Mouse (Mus musculus) lung, postnatal 0 days (tissue): ENCODE measurements around the gene Hax1. TPM values are rescaled to one million over a fixed set of nuclear protein-coding genes. Genes with fewer than 3 reads are reported as not detected.

Source experiments
- ATAC-seq: fragments of 200-750 bp; cut with Nextera tagmentation; 2 replicates; pipeline ENCODE4 v1.8.0; 2017; ENCODE audit warnings: moderate library complexity
- DNase-seq: peaks from one replicate; pipeline ENCODE4 v3.0.0-alpha.2; 2016; ENCODE audit warnings: low spot score
- H3K27ac ChIP-seq: fragments of 300-500 bp; sonication (generic); 2 replicates; pipeline ENCODE4 v1.5.1; 2014; ENCODE audit warnings: antibody characterized with exemption, mild to moderate bottlenecking, low read length, mixed read lengths
- H3K27me3 ChIP-seq: fragments of 300-500 bp; sonication (generic); replicated peaks from 2 replicates; pipeline ENCODE4 v1.6.1; 2014; ENCODE audit warnings: low read length, mixed read lengths; ENCODE audit not compliant: insufficient read depth
- H3K36me3 ChIP-seq: fragments of 300-500 bp; sonication (generic); 2 replicates; pipeline ENCODE4 v1.6.1; 2014; ENCODE audit warnings: low read length, mixed read lengths; ENCODE audit not compliant: insufficient read depth
- H3K4me1 ChIP-seq: fragments of 300-500 bp; sonication (generic); 2 replicates; pipeline ENCODE4 v1.6.1; 2014; ENCODE audit warnings: antibody characterized with exemption, low read depth, low read length, mixed read lengths; ENCODE audit not compliant: insufficient read depth
- H3K4me2 ChIP-seq: fragments of 300-500 bp; sonication (generic); replicated peaks from 2 replicates; pipeline ENCODE4 v1.6.1; 2014; ENCODE audit warnings: low read depth, mild to moderate bottlenecking, low read length, moderate library complexity, mixed read lengths
- H3K4me3 ChIP-seq: fragments of 300-500 bp; sonication (generic); 2 replicates; pipeline ENCODE4 v1.5.1; 2014; ENCODE audit warnings: low read depth, low read length
- H3K9ac ChIP-seq: fragments of 300-500 bp; sonication (generic); replicated peaks from 2 replicates; pipeline ENCODE4 v1.6.1; 2014; ENCODE audit warnings: low read depth, mild to moderate bottlenecking
- H3K9me3 ChIP-seq: fragments of 300-500 bp; sonication (generic); 2 replicates; pipeline ENCODE4 v1.6.1; 2016; ENCODE audit warnings: low read length, mixed read lengths
- CTCF ChIP-seq: IDR thresholded peaks from 2 replicates; pipeline ENCODE4 v1.5.1; 2016; ENCODE audit warnings: antibody characterized with exemption, mild to moderate bottlenecking
- EP300 ChIP-seq: IDR thresholded peaks from 2 replicates; pipeline ENCODE4 v1.6.1; 2016; ENCODE audit warnings: antibody characterized with exemption, mild to moderate bottlenecking, control low read depth
- WGBS: fragments of 180-500 bp; shearing (Covaris S2); extraction: QIAGEN DNeasy Blood & Tissue Kit; methylation state at CpG from one replicate; pipeline ENCODE4 v1.1.7; 2014; 5-methylcytosine and 5-hydroxymethylcytosine counted together
- polyA plus RNA-seq: library from polyadenylated mRNA; unstranded; fragments of >200 nt; fragmentation: Nextera tagmentation; extraction: Ambion mirVana; gene quantifications from 2 replicates; pipeline ENCODE4 v1.2.1, GENCODE M21; 2015

Hax1 gene
- polyA plus RNA-seq, 1 experiment from 2014 or later, result 93.6 TPM

- Histone ChIP-seq H3K27ac (no peak overlapping the region), H3K4me3 (peak overlapping the region; percentile 33), H3K9ac (0 out of 2 replicates have a peak overlapping the region, but pooled peaks have one; percentile 33), H3K27me3 (no peaks in the 10 kb centered on the region), H3K4me1 (peaks cover 27% of the 10 kb centered on the region; the same call in 1 of the 2 replicates), H3K9me3 (no peaks in the 10 kb centered on the region), H3K36me3 (peaks cover 6% of the 10 kb centered on the region; the same call in 1 of the 2 replicates), H3K4me2 (peak overlapping the region; percentile 93)
- ATAC-seq (peak; percentile 92), DNase-seq (peak; percentile 95)
- WGBS, result 2% methylated on average over 30 of the region's 30 CpGs
- TF ChIP-seq CTCF (no peak), EP300 (no peak)
Observed at GRCm38 (mm10) chr3:89960469-89960868, 38.1 kb downstream of the Hax1 start.

- no peak for DNase-seq
- TF ChIP-seq EP300 (no peak), CTCF (no peak)
Observed at GRCm38 (mm10) chr3:89959435-89959834, 39.1 kb downstream of the Hax1 start.

GRCm38 (mm10) chr3:89957880-89958279 lies 40.7 kb downstream of the Hax1 start:
- H3K4me1 ChIP-seq, result peaks cover 21% of the 10 kb centered on the region; the same call in 1 of the 2 replicates
- no peak overlapping the region for H3K9ac ChIP-seq
- peaks cover 13% of the 10 kb centered on the region for H3K36me3 ChIP-seq
- ATAC-seq (no peak), DNase-seq (no peak)
- no peaks in the 10 kb centered on the region for H3K9me3 ChIP-seq
- no peak overlapping the region for H3K4me3 ChIP-seq
- 95% methylated on average over 9 of the region's 9 CpGs for WGBS
- no peak overlapping the region for H3K4me2 ChIP-seq
- TF ChIP-seq CTCF, result no peak
- no peak for TF ChIP-seq EP300
- no peaks in the 10 kb centered on the region for H3K27me3 ChIP-seq
- H3K27ac ChIP-seq, result no peak overlapping the region

More at GRCm38 (mm10) chr3:89959435-89959834, 39.1 kb downstream of the Hax1 start:
- Histone ChIP-seq H3K4me3 (no peak overlapping the region), H3K27me3 (no peaks in the 10 kb centered on the region), H3K9ac (no peak overlapping the region; the same call in 1 of the 2 replicates), H3K9me3 (no peaks in the 10 kb centered on the region), H3K27ac (no peak overlapping the region), H3K4me2 (no peak overlapping the region), H3K4me1 (peaks cover 22% of the 10 kb centered on the region; the same call in 1 of the 2 replicates), H3K36me3 (peaks cover 8% of the 10 kb centered on the region; the same call in 1 of the 2 replicates)
- 73% methylated on average over 4 of the region's 4 CpGs for whole genome bisulfite sequencing
- ATAC-seq, result no peak

- H3K4me2 ChIP-seq, result no peak overlapping the region
- no peaks in the 10 kb centered on the region for H3K27me3 ChIP-seq
- no peak for TF ChIP-seq CTCF
- TF ChIP-seq EP300, result no peak
- no peak overlapping the region for H3K9ac ChIP-seq
- H3K36me3 ChIP-seq, result peaks cover 16% of the 10 kb centered on the region
- ATAC-seq (no peak), DNase-seq (no peak)
- H3K4me1 ChIP-seq, result peaks cover 15% of the 10 kb centered on the region; the same call in 1 of the 2 replicates
- H3K9me3 ChIP-seq, result no peaks in the 10 kb centered on the region
- H3K4me3 ChIP-seq, result no peak overlapping the region
- no peak overlapping the region for H3K27ac ChIP-seq
- 90% methylated on average over 7 of the region's 7 CpGs for WGBS
Observed at GRCm38 (mm10) chr3:89956177-89956971, 42.2 kb downstream of the Hax1 start.

- ATAC-seq (peak; percentile 73), DNase-seq (peak; percentile 87)
- H3K9ac ChIP-seq, result no peak overlapping the region
- H3K4me1 ChIP-seq, result no peaks in the 10 kb centered on the region
- H3K27ac ChIP-seq, result no peak overlapping the region
- H3K27me3 ChIP-seq, result no peaks in the 10 kb centered on the region
- H3K9me3 ChIP-seq, result no peaks in the 10 kb centered on the region
- WGBS, result 4% methylated on average over 4 of the region's 4 CpGs
- H3K36me3 ChIP-seq, result peaks cover 37% of the 10 kb centered on the region
- TF ChIP-seq CTCF, result peak; percentile 98
- TF ChIP-seq EP300, result no peak
- no peak overlapping the region for H3K4me3 ChIP-seq
- H3K4me2 ChIP-seq, result no peak overlapping the region
Observed at GRCm38 (mm10) chr3:89953420-89953819, 45.2 kb downstream of the Hax1 start.

- no peak overlapping the region for H3K4me2 ChIP-seq
- no peaks in the 10 kb centered on the region for H3K4me1 ChIP-seq
- H3K36me3 ChIP-seq, result peaks cover 50% of the 10 kb centered on the region
- 62% methylated on average over 6 of the region's 6 CpGs for WGBS
- H3K9me3 ChIP-seq, result no peaks in the 10 kb centered on the region
- DNase-seq (no peak), ATAC-seq (no peak)
- no peak overlapping the region for H3K9ac ChIP-seq
- H3K4me3 ChIP-seq, result no peak overlapping the region
- H3K27ac ChIP-seq, result no peak overlapping the region
- no peaks in the 10 kb centered on the region for H3K27me3 ChIP-seq
- no peak for TF ChIP-seq CTCF
- no peak for TF ChIP-seq EP300
Observed at GRCm38 (mm10) chr3:89948655-89949054, 49.9 kb downstream of the Hax1 start.
